Mouse (Mus musculus): ENCODE measurements at regions not wholly inside any gene's neighbourhood (a gene's known extent, or its start where the extent isn't known, plus 50 kb on each side); places are given as distances from the start of the nearest gene placed in this dataset.
"Not testable (repeated sequence)": the region's sequence is repeated elsewhere in the genome, so short reads cannot be mapped to it uniquely, and the experiment has no call there.

GRCm38 (mm10) chr12:97218445-97218844 is 1040.8 kb downstream of the Galc start:
- DNase-seq (ENCODE audit: low read depth): no peak

- no peak for DNase-seq (ENCODE audit: low read depth)
These were observed 1041.7 kb downstream of the Galc start for GRCm38 (mm10) chr12:97217608-97218007.

GRCm38 (mm10) chr12:97203636-97204389 is 1055.4 kb downstream of the Galc start:
- no peak for DNase-seq (ENCODE audit: low read depth)

- no peak for DNase-seq (ENCODE audit: low read depth)
These were observed 1097.4 kb downstream of the Galc start for GRCm38 (mm10) chr12:97161853-97162252.

- DNase-seq (ENCODE audit: low read depth): no peak
These were observed 1097.8 kb downstream of the Galc start for GRCm38 (mm10) chr12:97161429-97161828.

GRCm38 (mm10) chr12:97158332-97158731 is 1100.9 kb downstream of the Galc start:
- no peak for DNase-seq (ENCODE audit: low read depth)

- DNase-seq (ENCODE audit: low read depth): no peak
These were observed 1101.5 kb downstream of the Galc start for GRCm38 (mm10) chr12:97157748-97158147.

- DNase-seq (ENCODE audit: low read depth): no peak
These were observed 1102.7 kb downstream of the Galc start for GRCm38 (mm10) chr12:97156499-97157110.

GRCm38 (mm10) chr12:97142720-97143119 is 1116.5 kb downstream of the Galc start:
- DNase-seq (ENCODE audit: low read depth): no peak

GRCm38 (mm10) chr12:97137924-97138323 is 1121.3 kb downstream of the Galc start:
- DNase-seq (ENCODE audit: low read depth): no peak

- peak; percentile 15 for DNase-seq (ENCODE audit: low read depth)
These were observed 1129.0 kb downstream of the Galc start for GRCm38 (mm10) chr12:97130276-97130675.

- DNase-seq (ENCODE audit: low read depth): no peak
These were observed 1168.6 kb downstream of the Galc start for GRCm38 (mm10) chr12:97090577-97091214.

- DNase-seq (ENCODE audit: low read depth): not testable (repeated sequence)
These were observed 1197.8 kb downstream of the Galc start for GRCm38 (mm10) chr12:97061352-97061895.

GRCm38 (mm10) chr12:97047674-97048073 is 1211.6 kb downstream of the Galc start:
- DNase-seq (ENCODE audit: low read depth): no peak
